Mouse (Mus musculus) mouse trophoblast stem cell (cell line): ENCODE measurements around the gene Mob3a.

Experiments
- in situ Hi-C, 2 experiments: fragments of 300-500 bp; cut with MseI, MboI; formaldehyde crosslinking; loops; 2 replicates in 1 of 2; 3 replicates in 1 of 2; pipeline ENCODE4 v1.15.1; 2025

The Mob3a gene

DNA sequence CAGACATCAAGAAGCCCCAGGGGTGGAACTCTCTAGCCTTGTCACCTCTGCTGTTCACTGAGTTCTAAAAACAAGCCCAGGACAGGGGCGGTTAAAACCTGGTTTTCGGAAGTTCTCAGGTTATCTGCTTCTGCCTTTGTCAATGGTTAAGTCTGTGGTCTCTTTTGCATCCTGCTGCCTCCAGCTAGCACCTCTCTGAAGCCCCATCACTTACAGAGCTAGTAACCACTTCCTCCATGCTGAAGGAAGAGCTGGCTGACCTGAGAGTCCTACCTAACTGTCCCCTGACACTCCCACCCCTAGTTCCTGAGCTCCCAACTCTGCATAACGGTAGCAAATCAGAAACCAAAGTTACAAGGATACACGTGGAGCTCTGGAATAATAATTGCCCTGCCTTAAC lies 1.0 kb downstream of the Mob3a start:
- in situ Hi-C loops, result no loop called here

DNA sequence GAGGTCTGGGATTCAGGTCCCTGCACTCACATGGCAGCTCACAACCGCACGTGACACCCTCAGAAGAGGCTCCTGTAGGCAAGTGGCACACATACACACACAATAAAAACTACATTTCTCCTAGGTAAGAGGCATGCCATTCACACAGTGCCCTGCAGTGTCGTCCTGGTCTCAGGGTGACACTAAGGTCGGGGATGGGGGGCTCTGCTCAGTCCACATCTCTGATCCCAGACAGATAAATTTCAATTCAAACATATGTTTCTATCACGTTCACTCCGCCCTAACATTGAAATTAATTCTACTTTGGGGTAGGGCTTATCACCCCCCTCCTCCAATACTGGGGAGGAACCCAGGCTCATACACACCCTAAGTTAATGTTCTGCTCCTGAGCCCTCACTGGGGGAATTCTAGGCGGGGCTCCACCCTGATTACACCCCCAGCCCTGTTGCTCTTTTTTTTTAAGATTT lies 1.7 kb downstream of the Mob3a start:
- in situ Hi-C loops, result no loop called here

DNA sequence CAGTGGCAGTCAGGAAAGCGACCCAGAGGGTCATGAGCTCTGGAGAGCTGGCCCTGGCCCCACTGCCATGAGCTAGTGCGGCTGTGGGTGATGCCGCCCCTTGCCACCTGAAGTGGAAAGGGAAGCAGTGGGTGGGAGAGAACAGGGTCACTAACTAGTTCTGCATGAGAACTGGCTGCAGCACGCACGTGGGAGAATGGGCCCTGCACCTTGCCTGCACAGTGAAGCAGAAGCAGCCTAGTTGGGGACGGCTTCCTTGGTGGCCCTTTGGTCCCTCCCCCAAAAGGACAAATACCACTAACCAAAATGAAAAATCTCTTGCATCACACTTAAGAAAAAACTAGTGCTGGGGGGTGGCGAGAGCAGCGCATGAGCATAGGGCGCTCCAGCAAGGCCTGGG lies 3.2 kb downstream of the Mob3a start:
- in situ Hi-C loops, result no loop called here

DNA sequence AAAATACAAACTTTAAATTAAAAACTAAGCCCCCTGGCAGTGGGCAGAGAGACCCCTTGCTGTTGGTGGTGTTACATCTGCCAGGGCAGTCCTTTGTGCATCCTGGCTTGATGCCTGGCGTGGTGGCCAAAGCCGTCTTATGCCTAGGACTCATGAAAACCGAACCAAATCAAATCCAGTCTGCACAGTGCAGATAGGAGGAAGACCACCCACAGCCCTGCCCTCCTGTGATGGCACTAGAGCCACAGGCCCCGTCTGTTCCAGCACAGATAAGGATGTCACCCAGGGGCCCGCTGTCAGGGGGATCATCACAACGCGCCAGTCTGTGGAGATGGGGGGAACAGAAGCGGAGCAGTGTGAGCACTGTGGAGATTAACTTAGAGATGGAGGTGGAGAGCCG lies 4.0 kb downstream of the Mob3a start:
- in situ Hi-C loops, result no loop called here

DNA sequence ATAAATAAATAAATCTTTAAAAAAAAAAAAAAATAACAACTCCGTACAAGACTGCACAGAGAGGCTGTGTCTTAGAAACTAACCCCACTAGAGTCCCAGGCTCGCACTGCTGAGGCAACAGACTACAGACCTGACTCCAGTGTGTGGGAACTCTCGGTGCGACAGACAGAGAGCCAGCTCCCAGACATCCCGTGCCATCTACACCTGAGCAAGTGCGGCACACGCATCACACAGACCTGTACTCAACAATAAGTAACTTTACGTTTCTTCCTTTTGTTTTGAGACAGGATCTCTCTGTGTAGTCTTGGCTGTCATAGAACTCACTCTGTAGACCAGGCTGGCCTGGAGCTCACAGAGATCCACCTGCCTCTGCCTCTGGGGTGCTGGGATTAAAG lies 4.4 kb downstream of the Mob3a start:
- in situ Hi-C loops, result no loop called here

DNA sequence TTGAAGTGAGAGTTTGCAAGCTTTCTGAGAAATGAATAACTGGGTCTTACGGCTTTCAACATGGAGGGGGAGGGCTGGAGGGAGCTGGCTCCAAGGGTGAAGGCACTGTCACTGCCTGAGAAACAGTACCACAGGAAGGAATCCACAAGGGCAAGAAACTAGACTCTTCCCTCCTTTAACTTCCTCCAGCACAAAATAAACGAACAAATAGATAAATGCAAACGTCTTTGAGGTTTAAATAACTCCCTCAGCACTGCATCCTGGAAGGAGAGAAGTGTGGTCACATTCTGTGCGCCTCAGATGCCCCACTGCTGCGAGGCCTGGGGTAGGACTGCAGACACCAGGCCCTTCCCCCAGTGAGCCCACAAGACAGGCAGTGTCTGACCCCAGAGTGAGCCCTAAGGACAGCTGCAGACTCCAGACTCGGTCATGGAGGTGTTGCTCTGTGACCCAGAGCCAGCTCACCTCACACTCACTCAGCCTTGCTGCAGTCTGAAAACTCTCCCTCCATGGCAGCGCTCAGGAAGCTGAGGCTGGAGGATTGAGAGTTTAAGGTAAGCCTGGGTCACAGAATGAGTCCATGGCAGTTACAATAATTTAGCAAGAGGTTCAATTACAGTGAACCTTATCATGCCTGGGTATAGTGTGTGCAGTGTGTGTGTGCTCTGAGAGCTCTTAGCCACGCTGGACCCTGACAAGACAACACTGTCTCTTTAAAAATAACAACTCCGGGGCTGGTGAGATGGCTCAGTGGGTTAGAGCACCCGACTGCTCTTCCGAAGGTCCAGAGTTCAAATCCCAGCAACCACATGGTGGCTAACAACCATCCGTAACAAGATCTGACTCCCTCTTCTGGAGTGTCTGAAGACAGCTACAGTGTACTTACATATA lies 5.0 kb downstream of the Mob3a start:
- in situ Hi-C loops, result no loop called here

DNA sequence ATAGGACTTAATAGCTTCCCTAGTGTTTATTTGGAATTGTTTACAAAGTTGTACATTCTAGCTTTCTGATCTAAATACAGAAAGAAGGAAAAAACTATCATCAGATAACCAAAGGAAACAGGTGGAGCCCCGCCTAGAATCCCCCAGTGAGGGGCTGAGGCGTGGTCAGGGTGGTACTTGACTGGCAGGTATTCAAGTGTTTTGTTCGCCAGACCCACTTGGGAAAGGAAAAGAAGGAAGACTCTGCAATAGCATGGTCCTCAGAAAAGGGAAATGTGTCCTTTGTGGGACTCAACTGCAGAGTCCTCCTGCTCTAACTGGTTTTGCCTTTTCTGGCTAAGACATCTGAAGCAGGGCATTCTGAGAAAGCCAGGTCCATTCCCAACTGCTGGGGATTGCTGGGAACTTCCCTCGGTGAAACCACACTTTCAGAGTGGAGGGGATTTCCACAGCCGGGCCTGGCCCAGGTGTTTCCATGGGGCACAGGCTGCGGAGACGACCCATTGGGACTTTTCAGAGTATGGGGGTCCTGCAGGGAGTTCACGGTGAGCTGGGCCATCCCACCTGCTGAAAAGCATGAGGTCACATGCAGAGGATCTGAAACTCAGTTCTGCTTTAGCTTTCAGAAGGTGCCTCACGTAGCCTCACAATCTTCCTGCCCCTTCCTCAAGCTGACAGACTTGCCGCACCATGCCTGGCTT lies 5.8 kb downstream of the Mob3a start:
- in situ Hi-C loops, result no loop called here

DNA sequence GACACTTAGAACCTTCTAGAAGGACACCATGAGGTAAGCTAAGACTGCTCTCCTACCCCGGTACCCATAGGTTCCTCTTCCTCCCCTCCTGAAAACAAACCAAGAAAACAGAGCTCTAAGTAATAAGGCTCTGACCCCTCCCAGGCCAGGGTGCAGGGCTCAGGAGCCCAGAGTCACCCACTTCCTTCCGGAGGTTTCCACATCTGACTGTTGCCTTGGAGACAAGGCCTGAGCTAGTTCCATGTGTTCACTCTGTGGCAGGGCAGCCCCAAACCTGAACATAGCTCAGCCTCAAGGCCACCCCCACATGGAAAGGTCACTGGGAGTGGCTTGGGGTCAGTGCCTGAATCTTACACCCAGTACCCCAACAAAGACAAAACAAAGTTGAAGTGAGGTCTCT lies 6.6 kb downstream of the Mob3a start:
- in situ Hi-C loops, result no loop called here

DNA sequence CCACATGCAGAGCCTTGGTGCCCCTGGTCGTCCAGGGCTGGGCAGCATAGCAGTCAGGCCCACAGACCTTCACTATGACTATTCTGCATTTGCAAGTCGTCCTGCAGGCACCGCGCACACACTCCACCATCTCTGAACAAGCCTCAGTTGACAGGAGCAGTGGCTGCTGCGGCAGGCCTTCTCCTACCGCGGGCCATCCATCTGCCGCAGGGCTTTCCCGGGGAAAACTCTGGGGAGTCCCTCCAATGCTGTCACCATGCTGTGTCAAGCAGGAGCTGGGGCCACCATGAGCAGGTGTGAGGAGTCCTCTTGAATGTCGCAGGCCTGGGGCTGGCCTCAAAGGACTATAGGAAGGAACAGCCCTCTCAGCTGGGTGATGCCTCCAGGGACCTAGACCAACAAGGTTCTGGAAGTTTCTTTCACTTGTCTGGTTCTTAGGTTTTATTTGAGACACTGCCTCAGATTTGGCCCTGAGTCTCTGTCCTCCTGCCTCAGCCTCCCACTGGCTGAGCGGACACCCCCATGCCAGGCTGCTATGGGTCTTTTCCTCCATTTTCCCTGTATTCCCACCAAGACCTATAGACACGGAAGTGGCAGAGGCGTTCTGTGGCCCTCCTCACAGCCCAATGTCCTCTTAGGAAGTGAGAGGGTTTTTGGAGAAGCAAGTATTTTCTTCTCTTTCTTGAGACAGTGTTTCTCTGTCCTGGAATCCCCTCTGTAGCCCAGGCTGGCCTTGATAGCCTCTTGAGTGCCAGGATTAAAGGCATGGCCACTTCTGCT lies 7.4 kb downstream of the Mob3a start:
- in situ Hi-C loops, result no loop called here

DNA sequence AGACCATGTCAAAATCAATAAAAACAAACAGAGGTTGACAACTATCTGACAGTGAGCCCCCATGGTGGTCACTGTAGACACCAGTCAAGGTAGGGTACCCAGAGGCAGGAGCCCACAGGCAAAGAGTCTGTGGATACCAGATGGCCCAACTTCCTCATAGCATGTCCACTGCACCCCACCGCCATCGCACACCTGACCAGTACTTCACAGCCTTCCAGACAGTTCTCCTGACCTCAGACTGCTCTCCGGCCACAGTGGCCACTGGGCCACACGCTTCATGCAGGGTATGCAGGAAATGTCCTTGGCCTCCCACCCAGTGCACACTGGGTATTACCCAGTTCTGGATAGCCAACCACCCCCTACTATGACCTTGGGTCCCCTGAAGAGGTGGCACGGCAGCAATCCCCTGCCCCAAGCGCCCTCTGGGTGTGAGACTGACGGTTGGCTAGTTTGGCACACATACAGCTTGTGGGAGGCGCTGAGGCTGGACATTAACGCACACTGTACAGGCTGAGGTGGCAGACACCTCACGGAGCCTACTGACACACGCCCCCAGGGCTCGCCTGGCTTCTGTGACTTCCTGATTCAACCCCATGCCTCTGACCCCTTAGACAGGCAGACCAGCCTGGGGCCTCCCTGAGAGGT lies 8.3 kb downstream of the Mob3a start:
- in situ Hi-C loops, result no loop called here

DNA sequence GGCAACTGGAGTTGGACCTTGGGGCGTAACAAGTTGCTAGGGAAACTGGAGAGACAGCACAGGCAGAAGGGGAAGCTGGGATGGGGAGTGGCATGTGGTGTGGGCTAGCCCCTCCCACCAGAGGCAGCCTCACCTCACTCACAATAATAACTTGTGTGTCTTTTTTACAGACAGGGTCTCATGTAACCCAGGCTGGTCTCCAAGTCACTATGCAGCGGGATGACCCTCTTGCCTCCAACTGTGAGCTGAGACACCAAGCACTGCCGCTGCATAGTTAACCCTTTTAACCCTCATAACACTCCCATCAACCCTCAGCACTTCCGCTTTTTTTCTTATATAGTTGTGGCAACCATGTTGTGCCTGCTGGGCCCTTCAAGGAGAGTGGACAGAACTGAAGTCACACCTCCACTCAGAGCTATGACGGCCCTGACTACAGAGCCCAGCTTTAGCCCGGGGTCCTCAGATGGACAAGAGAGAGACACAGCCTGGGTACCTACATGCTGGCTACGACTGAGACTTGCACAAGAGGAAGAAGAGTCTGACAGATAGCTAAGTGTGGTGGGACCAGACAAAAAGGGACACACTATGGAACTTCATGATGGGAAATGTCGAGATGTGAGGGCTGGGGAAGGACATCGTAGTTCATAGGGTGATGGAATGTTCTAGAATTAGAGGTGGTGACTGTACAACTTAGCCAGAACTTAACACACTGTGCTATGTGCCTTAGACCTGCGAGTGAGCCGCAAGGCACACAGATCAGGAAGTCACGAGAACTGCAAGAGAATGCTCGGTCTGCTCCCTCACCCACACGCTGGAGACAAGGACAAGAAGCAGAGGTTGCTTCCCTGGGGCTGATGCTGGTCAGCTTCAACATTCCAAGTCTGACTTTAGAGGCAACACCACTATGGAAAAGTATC lies 9.3 kb downstream of the Mob3a start:
- in situ Hi-C loops, result no loop called here

DNA sequence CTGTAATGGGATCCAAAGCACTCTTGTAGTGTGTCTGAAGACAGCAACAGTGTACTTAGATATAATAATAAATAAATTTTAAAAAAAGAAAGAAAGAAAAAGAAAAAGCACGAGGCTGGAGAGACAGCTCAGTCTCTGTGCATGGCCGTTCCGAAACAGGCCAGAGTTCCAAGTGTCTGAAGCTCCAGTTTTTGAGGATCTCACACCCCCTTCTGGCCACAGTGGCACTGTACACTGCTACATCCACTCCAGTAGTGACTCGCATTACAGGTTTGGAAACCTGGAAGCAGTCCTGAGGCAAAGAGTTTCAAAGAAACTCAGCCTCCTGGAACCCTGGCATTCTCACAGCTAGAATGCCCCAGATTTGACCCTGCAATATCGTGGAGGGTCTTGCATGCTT lies 13.9 kb downstream of the Mob3a start:
- in situ Hi-C loops, result no loop called here

DNA sequence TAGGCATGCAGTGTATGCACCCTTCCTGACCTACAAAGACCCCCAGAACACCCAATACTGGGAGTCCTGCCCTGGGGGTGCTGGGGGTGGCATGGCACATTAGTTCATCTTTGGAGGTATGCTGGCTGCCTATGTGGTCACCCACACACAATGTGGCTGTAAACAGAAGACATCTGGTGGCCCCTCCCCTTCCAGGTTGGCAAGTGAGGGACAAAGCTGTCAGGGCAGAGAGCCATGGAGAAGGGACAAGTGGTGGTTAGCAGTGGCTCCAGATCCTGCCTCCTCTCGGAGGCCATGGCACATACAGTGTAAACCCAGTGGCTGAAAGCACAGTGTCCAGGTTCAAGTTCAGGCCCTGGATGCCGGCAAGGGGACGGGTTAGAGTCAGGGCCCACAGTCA lies 15.2 kb downstream of the Mob3a start:
- in situ Hi-C loops, result no loop called here

DNA sequence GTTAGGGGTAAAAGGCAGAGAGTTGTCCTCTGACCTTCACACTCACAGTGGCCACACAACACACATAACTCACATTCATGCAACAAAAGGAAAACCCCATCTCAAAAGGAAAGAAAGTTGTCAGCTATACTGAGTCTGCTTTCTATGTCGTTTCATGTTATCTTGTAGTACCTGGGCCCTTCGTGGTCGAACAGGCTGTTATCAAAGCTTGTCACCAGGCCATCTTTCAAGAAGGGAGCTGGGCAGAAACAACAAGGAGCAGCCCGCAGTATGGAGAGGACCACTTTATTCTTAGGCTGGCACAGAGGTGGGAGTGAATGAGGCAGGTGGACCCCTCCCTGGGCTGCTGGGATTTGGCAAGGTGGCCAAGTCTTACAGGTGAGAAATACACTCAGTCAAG lies 16.8 kb downstream of the Mob3a start:
- in situ Hi-C loops, result no loop called here

DNA sequence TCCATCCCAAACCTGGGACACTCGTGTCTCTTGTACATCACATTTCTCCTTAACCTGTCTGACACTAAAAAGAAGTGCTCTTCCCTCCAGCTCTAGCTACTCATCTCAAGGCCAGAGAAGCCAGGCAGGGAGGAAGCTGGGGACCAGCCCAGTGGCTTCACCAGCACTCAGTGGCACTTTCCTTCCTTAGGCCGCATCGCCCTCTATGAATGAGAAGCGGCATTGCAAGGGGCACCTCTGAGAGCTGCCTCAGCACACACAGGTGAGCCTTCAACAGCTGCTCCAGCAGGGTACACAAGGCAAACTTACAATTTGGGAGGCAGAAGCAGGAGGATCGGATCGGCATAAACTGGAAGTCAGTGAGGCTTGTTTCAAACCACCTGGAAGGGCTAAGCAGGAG lies 17.6 kb downstream of the Mob3a start:
- in situ Hi-C loops, result no loop called here

DNA sequence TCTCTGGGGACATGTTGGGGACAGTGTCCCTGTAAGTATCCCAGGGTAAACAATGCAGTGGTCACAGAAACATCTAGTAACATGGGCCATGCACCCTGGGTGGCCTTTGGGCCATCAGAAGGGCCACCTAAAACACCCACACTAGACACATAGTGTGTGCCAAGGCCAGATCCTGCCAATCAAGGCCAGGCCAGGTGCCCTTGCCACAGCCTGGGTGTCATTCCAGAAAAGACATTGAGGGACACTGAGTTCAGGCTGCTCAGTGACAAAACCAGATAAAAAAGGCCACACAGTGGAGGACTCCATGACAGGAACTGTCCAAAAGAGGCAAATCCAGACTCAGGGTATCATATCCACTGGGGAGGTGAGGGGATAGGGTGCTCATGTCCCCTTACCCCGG lies 18.1 kb downstream of the Mob3a start:
- in situ Hi-C loops, result no loop called here

DNA sequence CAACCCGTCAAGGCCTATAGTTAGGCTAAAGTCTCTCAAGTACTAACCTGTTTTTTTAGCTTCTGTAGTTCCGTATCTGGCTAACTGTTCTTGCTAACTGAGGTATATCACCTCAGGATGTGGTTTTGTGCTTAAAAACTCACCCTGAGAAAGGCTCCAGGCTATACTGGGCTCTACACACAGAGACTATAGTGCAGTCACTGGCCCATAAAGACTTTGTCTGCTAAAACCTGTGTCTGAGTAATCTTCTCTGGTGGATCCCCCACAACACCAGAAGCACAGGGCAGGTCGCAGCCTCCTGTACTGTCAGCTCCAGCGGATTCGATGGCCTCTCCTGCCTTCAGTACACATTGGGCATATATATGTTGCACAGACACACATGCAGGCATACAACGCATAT lies 19.8 kb downstream of the Mob3a start:
- in situ Hi-C loops, result no loop called here

DNA sequence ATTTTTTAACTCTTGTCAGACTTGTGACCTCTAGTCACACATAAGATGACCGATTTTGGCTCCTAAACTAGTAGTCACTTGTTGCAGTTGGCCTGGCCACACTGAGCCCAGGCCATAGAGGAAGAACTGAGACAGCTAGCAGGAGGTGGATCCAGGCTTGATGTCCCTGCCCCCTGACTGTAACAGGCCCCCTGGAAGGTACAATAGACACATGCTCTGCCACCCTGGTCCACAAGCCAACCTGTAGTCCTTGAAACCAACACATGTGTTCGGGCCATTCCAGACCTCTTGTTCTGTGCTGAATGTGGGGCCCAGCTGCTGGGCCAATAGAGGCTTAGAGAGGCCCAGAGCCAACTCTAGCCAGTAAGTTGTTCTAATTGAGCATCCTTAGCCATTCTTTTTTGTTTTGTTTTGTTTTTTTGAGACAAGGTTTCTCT lies 21.5 kb downstream of the Mob3a start:
- in situ Hi-C loops, result no loop called here

DNA sequence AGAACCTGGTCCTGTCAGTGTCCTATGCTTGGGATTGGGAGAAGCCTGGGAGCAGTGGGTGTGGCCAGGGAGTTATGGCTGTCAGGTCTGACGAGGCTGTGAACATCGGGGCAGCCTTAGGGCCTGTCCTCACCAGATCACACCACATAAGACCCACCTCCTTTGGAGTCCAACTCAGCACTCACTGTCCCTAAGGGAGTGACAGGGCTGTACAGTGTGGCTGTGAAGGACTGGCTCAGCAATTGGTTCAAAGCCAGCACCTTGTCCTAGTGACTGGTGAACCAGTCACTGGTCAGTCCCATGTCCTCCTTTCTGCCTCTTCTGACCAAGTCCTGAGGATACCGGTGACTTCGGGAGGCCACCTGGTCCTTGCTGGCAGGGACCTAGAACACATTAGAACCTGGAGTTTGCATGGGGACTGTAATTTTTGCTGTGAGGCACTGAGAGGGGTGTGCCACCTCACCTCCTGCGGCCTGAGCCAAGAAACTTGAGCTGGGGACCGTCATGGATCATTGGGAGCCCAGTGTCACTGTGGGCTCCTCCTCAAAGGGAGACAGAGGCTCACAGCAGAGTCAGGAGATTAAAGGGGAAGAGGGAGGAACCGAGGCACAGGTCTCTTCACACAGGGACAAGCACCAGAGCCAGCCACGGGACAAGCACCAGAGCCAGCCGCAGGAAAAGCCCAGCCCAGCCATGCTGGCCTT lies 22.1 kb downstream of the Mob3a start:
- in situ Hi-C loops, result no loop called here
